Mouse (Mus musculus): ENCODE results near the gene Trip10. TPM values are rescaled to one million over a fixed set of nuclear protein-coding genes. Genes with fewer than 3 reads are reported as not detected.

Gene Trip10
- total and polyA plus RNA-seq, 3 experiments: 21.5 to 40.0 (median 22.9) TPM

GRCm38 (mm10) chr17:57258191-57258590 is 8.9 kb downstream of the Trip10 start:
- dilution Hi-C loops (cut with MboI; ENCODE audit: extremely low pct_ligation_motif_present, extremely low pct_unique_long_range_greater_than_20kb, low sequenced_read_pairs): no loop called here
- H3K27me3 ChIP-seq (replicated peaks): no peaks in the 10 kb centered on the region
- no peaks in the 10 kb centered on the region for H3K4me1 ChIP-seq (ENCODE audit: control insufficient read depth in 1 of 2, insufficient read depth in 2 of 2)
- H3K9me3 ChIP-seq (replicated peaks; ENCODE audit: low read length): no peaks in the 10 kb centered on the region
- TF ChIP-seq SIN3A (IDR thresholded peaks at IDR 0.05; ENCODE audit: low read length) (no peak), ZC3H11A (IDR thresholded peaks at IDR 0.05; ENCODE audit: low read depth, low read length) (no peak), HCFC1 (IDR thresholded peaks at IDR 0.05; ENCODE audit: low read depth, low read length) (no peak), KAT2A (IDR thresholded peaks at IDR 0.05; ENCODE audit: insufficient replicate concordance, low read length) (no peak), MAFK (IDR thresholded peaks at IDR 0.05; ENCODE audit: insufficient replicate concordance, low read length) (no peak), EP300 (IDR thresholded peaks at IDR 0.05; ENCODE audit: low read length) (no peak), RCOR1 (conservative IDR thresholded peaks at IDR 0.05; ENCODE audit: low read depth, low read length) (no peak), SMC3 (IDR thresholded peaks at IDR 0.05; ENCODE audit: low read depth, low read length) (no peak), CHD1 (IDR thresholded peaks at IDR 0.05; ENCODE audit: low read depth, low read length) (no peak), UBTF (IDR thresholded peaks at IDR 0.05; ENCODE audit: low read depth, low read length) (no peak), PAX5 (IDR thresholded peaks at IDR 0.05; ENCODE audit: low read length) (no peak), ZKSCAN1 (IDR thresholded peaks at IDR 0.05; ENCODE audit: borderline replicate concordance, low read depth, low read length) (no peak)
- H3K36me3 ChIP-seq (replicated peaks in 1 of 2; ENCODE audit: control insufficient read depth in 1 of 2, insufficient read depth in 1 of 2, low read length in 1 of 2): peaks cover 50 to 97% of the 10 kb centered on the region in 2 experiments
- no peak for DNase-seq (ENCODE audit: extremely low read depth)
- H3K9ac ChIP-seq (ENCODE audit: insufficient read depth, low read depth): no peak overlapping the region
- H3K27ac ChIP-seq (ENCODE audit: insufficient read depth, low read depth): no peak overlapping the region
- no peaks in the 10 kb centered on the region for H3K79me2 ChIP-seq (replicated peaks; ENCODE audit: control insufficient read depth, extremely low read depth, insufficient read depth, poor library complexity, severe bottlenecking)
- no peak overlapping the region for H3K4me3 ChIP-seq (replicated peaks in 1 of 3; ENCODE audit: low read depth in 2 of 3, low read length in 2 of 3, poor library complexity in 1 of 3)
- in situ Hi-C loops (cut with MboI; ENCODE audit: low pct_ligation_motif_present, low pct_unique_long_range_greater_than_20kb, low sequenced_read_pairs): no loop called here
- no peak overlapping the region for H3K4me2 ChIP-seq (ENCODE audit: insufficient read depth, low read depth, poor library complexity, severe bottlenecking)

- H3K27me3 ChIP-seq (replicated peaks): no peaks in the 10 kb centered on the region
- no peak overlapping the region for H3K9ac ChIP-seq (ENCODE audit: insufficient read depth, low read depth)
- H3K9me3 ChIP-seq (replicated peaks; ENCODE audit: low read length): no peaks in the 10 kb centered on the region
- no peaks in the 10 kb centered on the region for H3K79me2 ChIP-seq (replicated peaks; ENCODE audit: control insufficient read depth, extremely low read depth, insufficient read depth, poor library complexity, severe bottlenecking)
- DNase-seq (ENCODE audit: extremely low read depth): no peak
- no peak overlapping the region for H3K4me2 ChIP-seq (ENCODE audit: insufficient read depth, low read depth, poor library complexity, severe bottlenecking)
- H3K4me1 ChIP-seq (ENCODE audit: control insufficient read depth in 1 of 2, insufficient read depth in 2 of 2): no peaks in the 10 kb centered on the region
- H3K27ac ChIP-seq (ENCODE audit: insufficient read depth, low read depth): no peak overlapping the region
- no peak overlapping the region for H3K4me3 ChIP-seq (replicated peaks in 1 of 3; ENCODE audit: low read depth in 2 of 3, low read length in 2 of 3, poor library complexity in 1 of 3)
- no peak for TF ChIP-seq KAT2A (IDR thresholded peaks at IDR 0.05; ENCODE audit: insufficient replicate concordance, low read length)
- no peak for TF ChIP-seq EP300 (IDR thresholded peaks at IDR 0.05; ENCODE audit: low read length)
- no peak for TF ChIP-seq POLR2AphosphoS2 (IDR thresholded peaks at IDR 0.05; ENCODE audit: low read depth, low read length)
- no peak for TF ChIP-seq USF2 (conservative IDR thresholded peaks at IDR 0.05; ENCODE audit: low read depth, low read length)
- no peak for TF ChIP-seq PAX5 (IDR thresholded peaks at IDR 0.05; ENCODE audit: low read length)
- TF ChIP-seq TBP (conservative IDR thresholded peaks at IDR 0.05; ENCODE audit: low read depth, low read length): no peak
- TF ChIP-seq MAZ (IDR thresholded peaks at IDR 0.05; ENCODE audit: low read depth, low read length): no peak
- no peak for TF ChIP-seq UBTF (IDR thresholded peaks at IDR 0.05; ENCODE audit: low read depth, low read length)
- no peak for TF ChIP-seq SMC3 (IDR thresholded peaks at IDR 0.05; ENCODE audit: low read depth, low read length)
- no peak for TF ChIP-seq ETS1 (conservative IDR thresholded peaks at IDR 0.05; ENCODE audit: low read depth, low read length)
- no peak for TF ChIP-seq ZC3H11A (IDR thresholded peaks at IDR 0.05; ENCODE audit: low read depth, low read length)
- TF ChIP-seq CTCF (conservative IDR thresholded peaks at IDR 0.05 in 1 of 2, IDR thresholded peaks at IDR 0.05 in 1 of 2; ENCODE audit: low read depth in 2 of 2, low read length in 2 of 2): no peak
- TF ChIP-seq JUND (conservative IDR thresholded peaks at IDR 0.05; ENCODE audit: low read depth, low read length): no peak
- no peak for TF ChIP-seq HCFC1 (IDR thresholded peaks at IDR 0.05; ENCODE audit: low read depth, low read length)
- TF ChIP-seq ZMIZ1 (IDR thresholded peaks at IDR 0.05; ENCODE audit: low read depth, low read length): no peak
- no peak for TF ChIP-seq JUN (IDR thresholded peaks at IDR 0.05; ENCODE audit: insufficient read depth, low read depth, low read length)
- no peak for TF ChIP-seq CHD1 (IDR thresholded peaks at IDR 0.05; ENCODE audit: low read depth, low read length)
- no peak for TF ChIP-seq E2F4 (IDR thresholded peaks at IDR 0.05; ENCODE audit: insufficient replicate concordance, low read depth, low read length)
- no peak for TF ChIP-seq RCOR1 (conservative IDR thresholded peaks at IDR 0.05; ENCODE audit: low read depth, low read length)
- dilution Hi-C loops (cut with MboI; ENCODE audit: extremely low pct_ligation_motif_present, extremely low pct_unique_long_range_greater_than_20kb, low sequenced_read_pairs) (no loop called here), in situ Hi-C loops (cut with MboI; ENCODE audit: low pct_ligation_motif_present, low pct_unique_long_range_greater_than_20kb, low sequenced_read_pairs) (no loop called here)
- H3K36me3 ChIP-seq (replicated peaks in 1 of 2; ENCODE audit: control insufficient read depth in 1 of 2, insufficient read depth in 1 of 2, low read length in 1 of 2): peaks cover 37 to 96% of the 10 kb centered on the region in 2 experiments
Measured at GRCm38 (mm10) chr17:57259742-57260141, 10.5 kb downstream of the Trip10 start.
